Mouse (Mus musculus) embryonic stem cell, embryonic (primary cell): Measurements from ENCODE around the gene Cyp26b1.

Experiments used
- CTCF ChIA-PET, 4 experiments: fragments of 300-600 bp in 2 of 4; fragments of 350-600 bp in 2 of 4; sonication (Branson Sonifier 250); formaldehyde crosslinking; loops; one replicate each; lab custom pipeline; 2022; ENCODE audit warnings: inconsistent platforms in 2 of 4; lab: Charles Lee
- POLR2A ChIA-PET, 4 experiments: fragments of 300-600 bp in 2 of 4; fragments of 350-600 bp in 2 of 4; sonication (Branson Sonifier 250); formaldehyde crosslinking; loops; one replicate each; lab custom pipeline; 2022; ENCODE audit warnings: antibody characterized with exemption in 4 of 4, inconsistent platforms in 1 of 4; lab: Charles Lee

Gene Cyp26b1

GRCm38 (mm10) chr6:84538681-84539080 lies 55.0 kb downstream of the Cyp26b1 start:
- ChIA-PET POLR2A (interaction anchor here in 1 of 4 experiments (1.5 kb wide), 1 partner anchor 10 kb away, joined by 4 read pairs; no protein-coding TSS in a partner anchor), CTCF (interaction anchor here in 1 of 4 experiments (0.7 kb wide), 1 partner anchor 77 kb away, joined by 3 read pairs; no protein-coding TSS in a partner anchor)

DNA sequence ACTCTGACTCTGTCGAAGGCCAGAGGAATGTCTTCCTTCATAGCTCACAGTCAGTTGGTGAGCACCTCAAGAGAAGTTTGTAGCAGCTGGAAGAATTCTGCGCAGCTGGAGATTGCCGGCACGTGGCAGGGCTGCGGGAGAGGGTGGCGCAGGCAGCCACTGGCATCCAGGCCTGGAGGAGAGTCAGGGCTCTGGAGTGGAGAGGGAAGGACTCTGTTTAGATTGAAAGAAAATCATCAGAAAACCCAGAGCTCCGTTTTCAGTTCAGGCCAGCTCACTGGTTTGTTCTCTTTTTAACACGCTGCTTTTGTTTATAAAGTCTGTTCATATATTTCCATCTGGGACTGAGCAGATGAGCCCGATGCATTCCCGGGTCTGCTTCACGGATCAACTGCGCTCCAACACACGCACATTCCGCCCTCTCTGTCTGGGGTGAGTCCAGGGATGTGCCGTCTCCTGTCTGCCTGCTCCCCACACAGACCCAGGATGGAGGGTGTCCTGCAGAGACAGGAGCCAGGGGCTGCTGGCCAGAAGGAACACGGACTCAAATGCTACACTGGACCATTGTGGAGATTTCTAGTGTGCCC lies 56.0 kb downstream of the Cyp26b1 start:
- CTCF ChIA-PET: interaction anchor here in 1 of 4 experiments (0.9 kb wide), 1 partner anchor 443 kb away, joined by 3 read pairs; no protein-coding TSS in a partner anchor
- POLR2A ChIA-PET: interaction anchor here in 2 of 4 experiments (0.5 to 1.5 kb wide), 3 partner anchors 9 to 832 kb away, joined by 3 to 4 read pairs (median 3); no protein-coding TSS in a partner anchor

DNA sequence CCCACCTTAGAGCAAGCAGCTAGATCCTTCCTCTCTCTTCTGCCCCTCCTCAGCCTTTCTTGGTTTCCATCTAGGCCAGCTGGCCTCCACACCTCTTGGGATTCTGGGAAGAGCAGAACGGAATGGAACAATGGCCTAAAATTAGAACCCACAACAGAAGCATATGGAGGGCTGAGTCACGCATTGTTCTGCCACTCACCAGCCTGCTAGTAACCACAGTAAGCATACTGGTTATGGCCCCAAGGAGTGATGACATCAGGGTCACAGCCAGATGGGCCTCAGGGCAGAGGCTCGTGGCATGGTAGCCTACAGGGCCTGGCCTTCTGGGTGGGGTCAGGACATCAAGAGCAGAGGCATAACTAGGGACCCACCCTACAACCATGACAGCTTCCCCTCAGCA lies 58.8 kb downstream of the Cyp26b1 start:
- ChIA-PET CTCF (no interaction called here), POLR2A (no interaction called here)

DNA sequence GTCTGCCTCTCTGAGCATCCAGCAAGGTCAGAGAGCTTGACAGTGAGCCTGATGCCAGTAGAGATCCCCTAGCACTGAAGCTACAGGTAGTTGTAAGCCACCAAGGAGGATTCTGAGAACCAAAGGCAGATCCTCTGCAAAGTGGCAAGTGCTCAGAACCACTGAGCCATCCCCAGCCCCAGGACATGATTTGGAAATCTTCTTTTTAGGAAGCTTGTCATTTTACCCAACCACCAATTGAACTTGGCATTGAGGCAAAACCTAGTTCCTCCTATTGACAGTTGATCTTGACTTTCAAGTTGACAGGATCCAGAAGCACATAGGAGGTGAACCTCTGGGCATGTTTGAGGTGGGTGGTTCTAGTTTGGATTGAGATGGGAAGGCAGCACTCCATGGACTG lies 63.8 kb downstream of the Cyp26b1 start:
- POLR2A ChIA-PET: interaction anchor here in 1 of 4 experiments (1.0 kb wide), 1 partner anchor 13 kb away, joined by 3 read pairs; no protein-coding TSS in a partner anchor
- CTCF ChIA-PET: no interaction called here

DNA sequence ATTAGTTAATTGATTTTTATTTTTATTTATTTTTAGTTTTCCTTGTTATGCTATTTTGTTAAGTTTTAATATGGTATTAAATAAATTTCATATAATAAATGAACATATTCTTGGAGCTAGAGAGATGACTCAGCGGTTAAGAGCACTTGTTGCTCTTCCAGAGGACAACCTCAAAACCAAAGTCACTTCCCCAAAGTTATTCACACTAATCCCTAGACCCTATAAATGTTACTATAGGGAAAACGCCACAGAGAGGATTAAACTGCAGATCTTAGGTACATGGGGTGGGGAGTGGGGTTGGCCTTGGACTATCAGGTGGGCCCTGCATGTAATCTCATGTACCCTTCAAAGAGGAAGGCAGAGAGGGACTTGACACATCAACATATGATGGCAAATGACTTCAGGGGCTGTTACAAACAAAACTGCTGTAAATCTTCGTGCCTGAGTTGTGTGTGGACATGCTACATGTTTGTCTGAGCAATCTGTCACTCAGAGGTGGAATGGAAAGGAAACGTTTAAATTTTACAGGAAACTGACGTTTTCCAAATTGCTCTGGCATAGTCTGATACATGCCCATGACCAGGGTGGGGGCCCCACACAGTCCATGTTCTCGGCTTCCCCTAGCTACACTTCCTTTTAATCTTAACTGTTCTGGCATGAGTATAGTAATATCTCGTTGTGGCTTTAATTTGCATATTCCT lies 68.7 kb downstream of the Cyp26b1 start:
- CTCF ChIA-PET: no interaction called here
- POLR2A ChIA-PET: no interaction called here
